Mouse (Mus musculus) myocyte (in vitro differentiated cells): ENCODE data around the gene Aktip.

Experiments
- CEBPB ChIP-seq: IDR thresholded peaks from 2 replicates; pipeline ENCODE4 v1.6.1; 2011; ENCODE audit warnings: mild to moderate bottlenecking, moderate library complexity; ENCODE audit not compliant: poor library complexity, insufficient read depth, severe bottlenecking
- E2F4 ChIP-seq: IDR thresholded peaks from one replicate; pipeline ENCODE4 v1.6.1; 2011; ENCODE audit warnings: mild to moderate bottlenecking, control low read depth, moderate library complexity; ENCODE audit not compliant: insufficient read depth
- MAX ChIP-seq: IDR thresholded peaks from one replicate; pipeline ENCODE4 v1.6.1; 2011; ENCODE audit warnings: low read depth, mild to moderate bottlenecking, control low read depth
- MYOD1 ChIP-seq, 3 experiments: IDR thresholded peaks; one replicate each; pipeline ENCODE4 v1.6.1; 2011; ENCODE audit warnings: control low read depth in 2 of 3, low read depth in 2 of 3, mild to moderate bottlenecking in 2 of 3, moderate library complexity in 1 of 3; ENCODE audit not compliant: insufficient read length in 2 of 3, control insufficient read depth in 1 of 3
- MYOG ChIP-seq, 3 experiments: IDR thresholded peaks; one replicate each; pipeline ENCODE4 v1.6.1; 2011; ENCODE audit warnings: control low read depth in 2 of 3, low read depth in 2 of 3, mild to moderate bottlenecking in 2 of 3; ENCODE audit not compliant: insufficient read length in 2 of 3, control insufficient read depth in 1 of 3, insufficient read depth in 1 of 3
- POLR2A ChIP-seq: IDR thresholded peaks from one replicate; pipeline ENCODE4 v1.6.1; 2011; ENCODE audit warnings: low read depth, mild to moderate bottlenecking, control low read depth, moderate library complexity; ENCODE audit not compliant: insufficient read length
- POLR2AphosphoS2 ChIP-seq: IDR thresholded peaks from one replicate; pipeline ENCODE4 v1.6.1; 2011; ENCODE audit warnings: low read depth, control low read depth; ENCODE audit not compliant: insufficient read length
- TCF12 ChIP-seq: IDR thresholded peaks from one replicate; pipeline ENCODE4 v1.6.1; 2011; ENCODE audit warnings: mild to moderate bottlenecking, control low read depth; ENCODE audit not compliant: poor library complexity, insufficient read depth, severe bottlenecking
- TCF3 ChIP-seq: IDR thresholded peaks from one replicate; pipeline ENCODE4 v1.6.1; 2011; ENCODE audit warnings: low read depth, control low read depth; ENCODE audit not compliant: insufficient read length
- USF1 ChIP-seq: IDR thresholded peaks from one replicate; pipeline ENCODE4 v1.6.1; 2011; ENCODE audit warnings: low read depth, mild to moderate bottlenecking, control low read depth, moderate library complexity

GRCm38 (mm10) chr8:91077077-91077867 is 122.5 kb downstream of the Aktip start:
- no peak for TF ChIP-seq USF1
- no peak for TF ChIP-seq MYOG (IDR thresholded peaks at IDR 0.05; ENCODE audit: control insufficient read depth in 1 of 3, insufficient read depth in 1 of 3, insufficient read length in 2 of 3, low read depth in 2 of 3)
- TF ChIP-seq POLR2A: no peak
- no peak for TF ChIP-seq MAX
- no peak for TF ChIP-seq E2F4
- no peak for TF ChIP-seq MYOD1 (IDR thresholded peaks at IDR 0.05; ENCODE audit: control insufficient read depth in 1 of 3, insufficient read length in 2 of 3, low read depth in 2 of 3)
- no peak for TF ChIP-seq CEBPB
- no peak for TF ChIP-seq TCF12
- no peak for TF ChIP-seq POLR2AphosphoS2
- TF ChIP-seq TCF3: no peak
